Mouse (Mus musculus) heart, adult 2 months (tissue): ENCODE results near the gene Otud7b.
A peak's percentile ranks its signal among the peaks of the same experiment; 100 is the strongest.

Experiments used
- CTCF ChIP-seq: fragments of 200-600 bp; IDR thresholded peaks from 2 replicates; pipeline ENCODE4 v1.8.1; 2022; ENCODE audit warnings: antibody characterized with exemption, mild to moderate bottlenecking, moderate library complexity
- EP300 ChIP-seq: fragments of 200-500 bp; IDR thresholded peaks from 2 replicates; pipeline ENCODE4 v1.6.1; 2011; ENCODE audit warnings: low read depth, low read length, control low read depth; ENCODE audit not compliant: insufficient read depth

- TF ChIP-seq CTCF (no peak), EP300 (0 out of 2 replicates have a peak, but pooled peaks have one; percentile 42)
Observed at GRCm38 (mm10) chr3:96160222-96160802, 56.0 kb downstream of the Otud7b start.
